Mouse (Mus musculus) cerebellum, adult 9-10 months (tissue): ENCODE measurements around the gene Nprl3.
"Not testable (repeated sequence)": the region's sequence is repeated elsewhere in the genome, so short reads cannot be mapped to it uniquely, and the experiment has no call there.

ENCODE experiments used
- DNase-seq: peaks from one replicate; pipeline ENCODE4 v3.0.0; 2022

Nprl3 gene

GRCm38 (mm10) chr11:32283091-32283777, 15.7 kb upstream of the Nprl3 start, which contains the start of gene Hba-a1:
Hba-a1 (plus strand) TSS chr11:32283511.
- DNase-seq = not testable (repeated sequence)

DNA sequence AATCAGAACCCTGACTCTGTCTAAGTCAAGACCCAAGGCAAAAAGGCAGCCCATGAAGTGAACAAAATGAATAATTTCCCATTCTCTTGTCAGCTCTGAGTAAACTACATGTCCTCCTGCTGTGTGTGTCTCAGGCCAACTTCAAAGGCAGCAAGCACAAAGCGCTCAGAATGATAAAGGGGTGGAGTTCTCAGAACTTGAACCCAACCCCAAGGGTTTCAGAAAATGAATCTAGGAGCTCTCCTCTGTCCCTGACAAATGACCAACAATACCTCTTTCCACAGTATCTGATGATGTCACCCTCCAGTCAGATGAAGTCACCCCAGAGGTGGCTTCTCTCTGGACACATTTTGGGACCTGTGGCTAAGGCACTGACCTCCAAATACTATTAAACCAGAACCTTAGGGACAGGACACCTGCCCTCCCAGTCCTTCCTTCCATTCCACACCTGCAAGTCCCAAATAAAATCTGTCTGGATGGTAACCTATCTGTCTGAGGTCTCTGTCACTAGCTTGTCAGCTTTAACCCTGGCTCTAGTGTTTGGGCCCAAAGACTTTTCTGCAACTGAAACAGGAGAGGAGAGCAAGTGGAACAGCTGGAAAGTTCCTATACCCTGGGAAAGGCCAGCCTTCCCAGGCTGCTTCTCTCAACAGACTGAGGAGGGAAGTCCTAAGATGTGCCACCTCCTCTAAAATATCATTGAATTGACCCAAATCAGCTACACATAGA, 14.1 kb upstream of the Nprl3 start:
- DNase-seq = no peak

GRCm38 (mm10) chr11:32280646-32281045, 13.1 kb upstream of the Nprl3 start:
- DNase-seq = no peak

DNA sequence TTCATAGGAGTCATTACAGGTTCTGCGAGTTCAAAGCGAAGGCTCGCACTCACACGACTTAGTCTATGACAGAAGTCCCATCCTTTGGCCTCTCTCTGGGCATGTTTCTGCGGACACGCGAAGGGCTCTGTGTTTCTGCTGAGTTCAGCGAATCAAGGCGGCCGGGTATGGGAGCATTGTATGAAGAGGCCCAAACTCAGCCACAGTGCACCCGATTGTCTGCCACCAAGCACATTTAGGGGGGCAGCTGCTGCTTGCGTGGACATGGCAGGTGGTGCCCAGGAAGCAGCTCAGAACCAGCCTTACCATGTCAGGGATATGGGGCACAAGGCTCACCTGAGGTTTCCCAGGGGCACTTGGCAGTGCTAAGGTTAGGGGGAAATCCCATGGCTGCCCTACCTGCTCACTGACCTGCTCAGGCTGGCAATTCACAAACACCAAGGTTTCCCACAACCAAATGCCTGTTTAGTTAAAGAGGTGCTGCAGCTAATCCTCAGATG, 11.0 kb upstream of the Nprl3 start:
- DNase-seq = no peak

DNA sequence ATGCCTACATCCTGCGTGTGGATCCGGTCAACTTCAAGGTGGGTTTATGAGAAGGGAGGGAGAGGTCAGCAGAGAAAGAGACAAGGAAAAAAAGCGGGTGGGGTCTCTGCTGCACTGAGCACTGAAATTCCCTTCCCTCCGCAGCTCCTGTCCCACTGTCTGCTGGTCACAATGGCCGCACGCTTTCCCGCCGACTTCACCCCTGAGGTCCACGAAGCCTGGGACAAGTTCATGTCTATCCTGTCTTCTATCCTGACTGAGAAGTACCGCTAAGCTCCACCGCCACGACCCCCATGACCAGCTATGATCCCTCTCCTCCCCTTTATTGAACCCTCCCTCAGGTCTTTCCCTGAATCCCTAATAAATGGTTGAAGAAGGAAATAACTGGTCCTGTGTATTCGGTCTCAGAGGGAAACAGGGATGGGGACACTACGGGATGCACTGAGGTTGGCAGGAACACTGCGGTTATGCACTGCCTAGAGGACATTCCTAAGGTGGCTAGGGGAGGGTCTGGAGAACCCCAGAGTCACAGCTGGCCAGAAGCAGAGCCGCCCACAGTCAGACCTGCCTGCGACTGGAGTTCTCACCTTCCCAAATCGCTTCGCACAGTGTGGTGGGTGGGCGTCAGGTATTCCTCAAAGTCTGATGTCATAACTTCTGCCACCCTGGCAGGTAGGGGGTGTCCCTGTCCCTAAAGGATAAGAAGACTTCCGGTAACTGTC, 10.4 kb upstream of the Nprl3 start:
- no peak for DNase-seq

- DNase-seq = no peak
Measured at GRCm38 (mm10) chr11:32276347-32276746, 8.8 kb upstream of the Nprl3 start, which contains the start of gene Hba-x. Hba-x (plus strand) TSS chr11:32276400.

DNA sequence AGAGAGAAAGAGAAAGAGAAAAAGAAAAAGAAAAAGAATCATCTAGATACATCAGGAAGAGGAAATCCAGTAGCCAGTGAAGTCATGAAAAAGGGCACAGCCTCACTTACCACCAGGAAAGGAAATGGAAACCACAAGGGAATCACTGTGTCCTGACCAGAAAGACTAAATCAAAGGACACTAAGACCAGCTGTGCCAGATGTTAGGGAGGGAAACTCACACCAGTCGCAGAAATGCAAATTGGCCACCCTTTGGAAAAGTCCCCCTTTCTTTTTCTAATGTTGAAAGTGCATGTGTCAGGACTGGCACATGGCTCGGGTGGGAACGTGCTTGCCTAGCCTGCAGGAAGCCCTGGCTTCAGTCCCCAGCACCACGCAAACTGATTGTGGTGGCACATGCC, 3.7 kb upstream of the Nprl3 start:
- no peak for DNase-seq

- no peak for DNase-seq
Measured at GRCm38 (mm10) chr11:32268952-32269351, 1.4 kb upstream of the Nprl3 start.

DNA sequence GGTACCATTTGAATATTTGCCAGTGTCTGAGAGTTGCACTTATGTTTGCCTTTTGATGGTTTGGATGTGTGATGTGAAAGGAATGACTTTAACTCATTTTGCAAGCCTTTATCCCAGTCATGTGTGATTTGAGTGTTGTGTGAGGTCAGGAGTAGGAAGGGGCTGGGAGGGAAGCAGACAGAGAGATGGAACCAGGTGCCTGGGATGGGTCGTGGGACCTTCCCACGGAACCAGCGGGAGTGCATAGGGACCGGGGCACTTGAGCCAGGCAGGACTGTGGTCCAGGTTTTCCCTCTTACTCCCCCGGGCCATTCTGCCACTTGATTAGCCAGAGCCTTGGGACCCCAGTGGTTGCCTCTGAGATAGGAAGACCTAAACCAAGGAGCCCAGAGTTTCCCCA, 457 bp upstream of the Nprl3 start:
- DNase-seq = no peak

- DNase-seq = peak; percentile 22
Measured at GRCm38 (mm10) chr11:32266776-32267175, 731 bp downstream of the Nprl3 start.

- no peak for DNase-seq
Measured at GRCm38 (mm10) chr11:32266194-32266593, 1.3 kb downstream of the Nprl3 start.

DNA sequence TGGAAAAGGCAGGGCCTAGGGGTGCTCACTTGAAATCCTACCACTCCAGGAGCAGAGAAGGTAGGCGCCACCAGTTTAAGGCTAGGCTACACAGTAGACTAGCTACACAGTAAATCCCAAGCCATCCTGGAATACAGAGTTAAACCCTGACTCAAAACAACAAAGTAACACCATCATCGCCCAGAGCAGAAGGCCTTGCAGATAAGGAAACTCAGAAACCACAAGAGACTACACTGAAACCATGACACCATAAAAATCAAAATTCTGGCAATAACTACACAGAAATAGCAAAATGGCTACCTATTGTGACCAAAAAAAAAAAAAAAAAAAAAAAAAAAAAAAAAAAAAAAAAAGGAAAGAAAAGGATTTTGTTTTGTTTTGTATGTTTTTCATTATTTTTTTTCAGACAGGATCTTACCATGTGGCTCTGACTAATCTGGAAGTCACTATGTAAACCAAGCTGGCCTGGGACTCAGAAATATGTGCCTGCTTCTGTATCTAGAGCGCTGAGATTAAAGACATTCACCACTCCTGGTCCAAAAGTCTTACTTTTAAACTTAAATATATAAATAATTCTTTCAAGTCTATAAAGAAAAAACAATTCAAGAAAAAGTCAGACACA, 2.3 kb downstream of the Nprl3 start:
- no peak for DNase-seq

DNA sequence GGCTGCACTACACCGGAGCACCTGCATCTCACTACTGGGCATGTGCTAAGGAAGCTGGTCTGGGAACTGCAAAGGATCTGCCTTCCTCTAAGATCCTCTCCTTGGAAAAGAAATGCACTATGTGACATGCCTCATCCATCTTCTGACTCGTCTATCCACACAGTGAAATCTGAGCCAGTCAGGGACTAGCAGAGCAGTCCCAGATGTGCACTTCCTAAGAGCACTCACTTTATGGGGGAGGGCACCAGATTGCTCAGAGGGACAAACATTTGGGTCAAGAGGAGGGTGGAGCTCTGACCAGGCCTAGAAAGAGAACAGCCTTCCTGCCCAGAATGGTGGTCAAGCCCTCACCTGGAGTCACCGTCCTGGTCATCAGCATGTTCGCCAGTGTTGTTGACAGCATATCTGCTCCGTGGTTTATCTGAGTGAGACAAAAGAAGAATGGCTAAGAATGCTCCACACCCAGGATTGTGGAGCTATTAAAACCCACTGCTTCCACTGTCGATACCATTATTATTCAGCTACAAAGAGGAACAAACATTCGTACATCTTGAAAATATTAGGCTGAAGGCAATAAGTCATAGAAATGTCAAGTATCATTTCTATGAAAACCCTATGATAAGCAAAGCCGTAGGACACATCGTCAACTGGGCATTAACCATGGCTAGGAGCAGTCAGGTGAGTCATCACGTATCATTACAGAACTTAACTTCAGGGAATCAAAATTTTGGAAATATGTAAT, 4.7 kb downstream of the Nprl3 start:
- no peak for DNase-seq

GRCm38 (mm10) chr11:32256566-32256965, 10.9 kb downstream of the Nprl3 start:
- no peak for DNase-seq

- DNase-seq = no peak
Measured at GRCm38 (mm10) chr11:32256146-32256545, 11.4 kb downstream of the Nprl3 start.

- DNase-seq = peak; percentile 52
Measured at GRCm38 (mm10) chr11:32253121-32253520, 14.4 kb downstream of the Nprl3 start.

- DNase-seq = no peak
Measured at GRCm38 (mm10) chr11:32250880-32251763, 16.4 kb downstream of the Nprl3 start.

DNA sequence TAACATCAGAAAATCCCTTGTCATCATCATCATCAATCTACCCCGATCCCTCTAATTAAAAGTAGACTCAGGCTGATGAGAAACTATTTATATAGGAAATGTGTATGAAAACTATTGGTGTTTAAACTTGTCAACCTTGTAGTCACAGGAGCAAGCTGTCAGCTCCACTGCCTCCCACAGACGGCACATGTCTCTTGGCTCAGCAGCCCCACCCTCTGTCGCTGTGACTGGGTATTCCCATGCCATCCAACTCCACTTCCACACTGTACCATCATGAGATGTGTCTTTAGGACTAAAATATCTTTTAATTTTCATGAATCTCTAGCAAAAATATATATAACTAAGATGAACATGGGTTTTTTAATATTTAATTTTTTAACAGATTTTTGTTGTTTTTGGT, 19.2 kb downstream of the Nprl3 start:
- DNase-seq = no peak

- no peak for DNase-seq
Measured at GRCm38 (mm10) chr11:32247068-32247467, 20.4 kb downstream of the Nprl3 start.

GRCm38 (mm10) chr11:32245614-32246013, 21.9 kb downstream of the Nprl3 start:
- no peak for DNase-seq

- no peak for DNase-seq
Measured at GRCm38 (mm10) chr11:32244617-32245016, 22.9 kb downstream of the Nprl3 start.
